Mouse (Mus musculus): Measurements from ENCODE around the gene Enpep.

- TF ChIP-seq POLR2A (IDR thresholded peaks at IDR 0.05; ENCODE audit: borderline replicate concordance, low read depth, low read length): no peak
- TF ChIP-seq CTCF (IDR thresholded peaks at IDR 0.05; ENCODE audit: low read depth, low read length): no peak
These were observed 53.1 kb downstream of the Enpep start for GRCm38 (mm10) chr3:129279441-129279840.
